Mouse (Mus musculus) spleen, postnatal 36 days (tissue): ENCODE results near the gene Gnaq.
A peak's percentile ranks its signal among the peaks of the same experiment; 100 is the strongest.

Experiments used
- DNase-seq, 2 experiments: peaks; one replicate each; pipeline ENCODE4 v3.0.0; 2022; ENCODE audit warnings: low spot score in 2 of 2, mixed read lengths in 1 of 2

The Gnaq gene

GRCm38 (mm10) chr19:16318128-16318811 lies 185.6 kb downstream of the Gnaq start:
- DNase-seq = no peak

DNA sequence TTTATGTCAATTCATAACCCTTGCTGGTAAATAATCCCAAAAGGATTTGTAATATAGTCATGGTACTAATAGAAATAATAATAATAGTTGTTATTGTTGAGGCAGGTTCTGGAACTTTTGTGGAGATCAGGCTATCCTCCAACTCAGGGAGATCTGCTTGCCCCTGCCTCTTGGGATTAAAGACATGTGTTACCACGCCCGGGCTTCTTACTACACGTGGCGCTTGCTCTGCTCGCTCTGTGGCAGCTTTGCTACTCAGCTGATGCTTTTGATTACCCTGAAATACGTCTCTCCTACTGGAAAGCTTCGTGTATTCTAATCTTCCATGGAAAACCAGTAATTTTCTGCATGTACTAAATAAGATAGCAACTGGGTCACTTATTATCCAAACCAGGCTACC lies 187.4 kb downstream of the Gnaq start:
- DNase-seq = no peak

DNA sequence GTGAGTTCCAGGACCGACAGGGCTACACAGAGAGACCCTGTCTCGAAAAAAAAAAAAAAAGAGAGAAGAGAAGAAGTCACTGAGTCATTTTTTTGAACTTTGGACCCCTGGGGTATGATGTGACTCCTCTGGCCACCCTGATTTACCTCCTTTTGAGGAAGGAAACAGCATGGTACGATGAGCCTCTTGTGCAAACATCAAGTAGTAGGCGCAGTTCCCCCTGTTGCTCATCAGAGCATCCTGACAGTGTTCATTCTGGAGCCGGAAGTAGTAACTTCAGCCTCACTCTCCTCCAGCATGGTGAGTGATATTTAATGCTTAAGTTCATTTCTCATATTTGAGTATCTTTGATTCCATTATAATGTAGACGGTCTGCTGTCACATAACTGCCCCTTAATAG lies 190.4 kb downstream of the Gnaq start:
- peak; percentile 49 to 61 for DNase-seq

DNA sequence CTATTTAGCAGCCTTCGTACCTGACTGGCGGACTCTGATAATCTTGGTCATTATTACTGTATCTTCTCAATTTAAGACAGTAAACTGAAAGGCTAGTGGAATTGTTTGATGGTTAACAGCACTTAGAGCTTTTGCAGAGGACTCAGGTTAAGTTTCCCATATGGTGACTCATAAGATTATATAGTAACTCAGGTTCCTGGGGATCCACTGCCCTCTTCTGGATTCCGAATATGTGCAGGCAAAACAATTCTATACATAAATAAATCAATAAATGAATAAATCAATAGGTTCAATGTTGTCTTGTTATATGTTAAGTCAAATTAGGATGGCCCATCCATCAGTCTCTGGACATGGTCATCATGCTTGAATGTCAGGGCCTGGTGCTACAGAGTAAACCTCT lies 191.6 kb downstream of the Gnaq start:
- no peak for DNase-seq

- DNase-seq = peak; percentile 3 to 30
These were observed 193.3 kb downstream of the Gnaq start for GRCm38 (mm10) chr19:16325911-16326310.

- no peak for DNase-seq
These were observed 194.9 kb downstream of the Gnaq start for GRCm38 (mm10) chr19:16327401-16328073.

- DNase-seq = peak; percentile 73 to 77
These were observed 195.6 kb downstream of the Gnaq start for GRCm38 (mm10) chr19:16328074-16328850.

DNA sequence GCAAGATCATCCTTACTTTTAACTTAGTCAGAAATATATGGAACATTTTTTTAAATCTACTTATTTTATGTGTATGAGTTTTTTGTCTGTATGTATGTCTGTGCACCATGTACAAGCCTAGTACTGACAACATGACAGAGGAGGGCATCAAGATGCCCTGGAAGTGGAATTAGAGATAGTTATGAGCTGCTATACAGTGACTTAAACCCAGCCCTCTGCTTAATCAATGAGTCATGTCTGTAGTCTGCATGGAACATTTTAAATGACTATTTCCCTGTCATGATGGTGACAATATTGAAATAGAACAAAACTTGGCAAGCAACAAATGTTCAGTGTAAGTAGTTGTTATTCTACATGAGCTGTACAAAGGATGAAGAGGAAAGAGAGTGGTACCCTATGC lies 196.4 kb downstream of the Gnaq start:
- DNase-seq = no peak

DNA sequence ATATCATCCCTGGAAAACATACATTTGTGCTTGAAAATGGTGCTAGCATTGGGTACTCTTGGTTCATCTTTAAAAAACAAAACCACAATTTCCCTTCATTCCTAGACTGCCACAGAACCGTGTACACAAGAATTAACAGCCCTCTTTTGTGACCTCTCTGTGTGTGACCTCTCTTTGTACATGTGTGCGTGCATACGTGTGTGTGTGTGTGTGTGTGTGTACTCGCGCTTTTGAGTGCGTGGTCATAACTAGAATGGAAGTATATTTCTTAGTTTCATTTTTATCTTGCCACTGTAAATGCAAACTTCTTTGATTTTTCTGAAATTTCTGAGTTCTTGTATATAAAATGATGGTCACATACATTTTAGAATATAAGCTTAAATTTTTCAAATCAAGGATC lies 197.0 kb downstream of the Gnaq start:
- no peak for DNase-seq

DNA sequence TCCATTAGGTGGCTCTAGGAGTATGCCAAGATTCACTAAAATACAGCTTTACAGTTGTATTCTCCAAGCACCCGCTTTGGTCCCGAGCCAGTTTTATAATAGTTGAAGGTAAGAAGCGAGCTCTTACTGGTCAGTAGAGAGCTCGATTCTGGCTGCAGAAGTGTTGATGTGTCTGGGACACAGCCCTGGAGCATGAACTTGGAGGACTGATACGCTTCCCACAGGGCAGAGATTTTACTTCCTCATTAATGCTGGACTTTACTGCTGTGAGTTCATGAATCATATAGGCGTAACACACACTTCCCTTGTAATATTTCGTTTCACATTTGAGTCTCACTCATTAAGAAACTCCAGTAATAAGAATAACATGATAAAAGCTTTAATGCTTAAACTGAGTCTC lies 197.5 kb downstream of the Gnaq start:
- DNase-seq = no peak

DNA sequence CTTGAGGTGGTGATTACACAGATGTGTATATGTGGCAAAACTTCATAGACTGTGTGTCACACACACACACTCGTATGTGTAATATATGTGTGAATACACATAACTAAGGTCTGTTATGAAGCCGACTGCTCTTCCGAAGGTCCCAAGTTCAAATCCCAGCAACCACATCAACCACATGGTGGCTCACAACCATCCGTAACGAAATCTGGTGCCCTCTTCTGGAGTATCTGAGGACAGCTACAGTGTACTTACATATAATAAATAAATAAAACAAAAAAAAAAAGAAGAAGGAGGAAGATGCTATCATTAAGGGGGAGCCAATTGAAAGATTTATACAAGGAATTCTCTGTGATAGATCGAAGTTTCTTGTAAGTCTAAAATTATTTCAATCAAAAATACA lies 198.4 kb downstream of the Gnaq start:
- DNase-seq = no peak

DNA sequence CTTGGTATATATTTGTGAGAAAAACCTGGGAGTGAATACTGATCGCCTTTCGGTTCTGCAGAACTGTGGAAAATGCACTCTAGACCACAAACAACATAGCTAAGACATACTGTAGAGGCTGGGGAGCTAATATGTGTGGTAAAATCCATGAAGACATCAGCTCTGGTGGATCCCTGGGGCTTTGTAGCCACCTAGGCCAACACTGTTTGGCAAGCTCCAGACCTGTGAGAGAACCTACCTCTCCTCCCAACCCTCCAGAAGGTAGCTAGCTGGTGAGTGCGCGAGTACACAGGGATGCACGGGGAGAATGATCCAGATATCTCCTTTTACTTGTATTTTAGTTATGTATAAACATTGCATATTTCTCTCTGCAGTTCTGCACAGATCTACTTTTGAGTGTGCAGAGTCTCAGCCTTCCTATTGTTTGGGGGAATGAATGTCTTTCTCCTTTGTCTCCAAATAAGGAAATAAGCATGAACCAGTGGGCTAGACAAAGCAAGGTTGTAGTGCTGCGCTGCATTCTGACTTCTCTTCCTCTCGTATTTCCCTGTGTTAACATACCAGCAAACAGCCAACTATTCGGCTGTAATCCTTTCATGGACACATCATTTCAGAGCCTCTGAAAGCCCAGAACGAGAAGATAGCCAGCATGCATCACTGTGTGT lies 205.4 kb downstream of the Gnaq start:
- DNase-seq = no peak

DNA sequence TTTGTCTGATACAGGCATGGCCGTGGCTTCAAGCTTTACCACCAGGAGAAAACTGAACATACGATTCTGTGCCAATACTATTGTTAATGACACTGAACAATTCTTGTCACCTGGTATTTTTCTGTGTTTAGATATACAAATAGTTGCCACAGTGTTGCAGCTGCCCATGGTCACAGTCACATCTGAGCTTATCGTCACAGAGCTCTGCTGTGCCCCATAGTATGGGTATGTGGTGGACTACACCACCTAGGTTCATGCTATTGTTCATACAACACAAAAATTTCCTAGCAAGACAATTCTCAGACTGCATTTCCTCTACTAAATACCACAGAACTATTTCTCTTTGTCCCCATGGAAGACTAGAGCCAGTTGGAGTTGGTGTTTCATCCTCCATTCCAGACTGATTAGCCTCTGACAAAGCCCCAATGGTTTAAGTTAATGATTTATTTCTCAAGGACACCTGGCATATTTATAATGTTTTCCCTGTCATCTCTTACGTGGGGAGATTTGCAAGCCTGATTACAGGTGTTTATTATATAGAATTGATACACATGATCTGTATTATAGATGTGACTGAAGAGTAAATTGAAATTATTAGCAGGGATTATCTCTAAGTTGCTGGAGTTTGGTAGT lies 207.4 kb downstream of the Gnaq start:
- no peak for DNase-seq

- no peak for DNase-seq
These were observed 210.1 kb downstream of the Gnaq start for GRCm38 (mm10) chr19:16342702-16343101.

DNA sequence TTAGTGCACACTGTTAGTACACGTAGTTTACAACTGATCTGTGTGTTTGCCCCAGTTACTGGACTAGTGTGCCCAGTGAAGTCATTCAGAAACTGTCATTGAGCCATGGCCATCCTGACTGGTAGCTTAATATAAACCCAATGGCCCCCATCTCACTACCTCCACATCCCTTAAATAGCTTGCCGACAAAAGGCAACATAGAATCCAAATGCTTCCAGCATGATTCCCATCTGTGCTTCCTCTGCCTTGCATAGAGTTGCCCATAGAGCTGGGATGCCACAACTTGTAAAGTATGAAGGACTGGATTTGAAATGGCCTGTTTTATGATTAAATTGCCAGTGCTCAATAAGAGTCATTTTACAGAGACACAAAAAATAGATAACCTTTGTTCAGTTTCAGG lies 212.9 kb downstream of the Gnaq start:
- no peak for DNase-seq

- DNase-seq = no peak
These were observed 214.4 kb downstream of the Gnaq start for GRCm38 (mm10) chr19:16347037-16347436.

DNA sequence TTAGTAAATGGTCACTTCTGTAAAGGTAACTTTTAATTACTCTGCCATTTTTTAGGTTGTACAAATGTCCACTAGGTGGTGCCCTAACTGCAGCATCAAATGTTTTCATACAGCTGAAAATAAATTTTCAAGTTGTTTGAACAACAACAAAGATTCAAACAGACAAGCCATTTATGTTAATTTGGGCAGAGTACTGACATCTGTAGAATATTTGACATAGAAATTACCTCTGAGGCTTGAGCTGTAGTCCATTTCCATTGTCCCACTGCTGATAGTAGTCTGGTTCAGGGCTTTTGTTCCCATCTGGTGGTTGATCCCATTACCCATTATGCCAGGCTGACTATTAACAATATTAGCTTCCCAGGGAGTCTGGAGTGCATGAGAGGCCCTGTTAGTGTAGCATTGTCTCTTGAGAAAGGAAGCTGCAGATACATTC lies 221.1 kb downstream of the Gnaq start:
- peak in 1 of 2 experiments; percentile 31 for DNase-seq

- DNase-seq = no peak
These were observed 225.5 kb downstream of the Gnaq start for GRCm38 (mm10) chr19:16358148-16358547.

DNA sequence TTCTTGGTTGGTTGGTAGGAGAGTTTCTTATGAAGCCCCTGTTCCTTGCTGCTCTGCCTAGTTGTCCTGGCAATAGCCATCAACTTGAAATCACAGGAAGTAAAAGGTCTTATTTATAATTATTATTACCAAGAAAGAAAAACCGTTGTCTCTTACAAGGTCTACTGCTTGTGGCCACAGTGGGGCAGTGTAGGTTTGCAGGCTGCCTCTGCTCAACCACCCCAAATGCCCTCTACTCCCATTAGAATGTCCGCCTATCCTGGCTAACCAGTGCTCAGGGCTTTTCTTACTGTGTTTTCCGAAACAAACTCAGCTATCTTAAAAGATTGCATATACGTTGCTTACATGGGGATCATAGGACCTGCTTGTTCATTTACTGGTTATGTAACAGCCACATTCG lies 226.3 kb downstream of the Gnaq start:
- no peak for DNase-seq

GRCm38 (mm10) chr19:16366465-16367063 lies 233.9 kb downstream of the Gnaq start:
- no peak for DNase-seq

DNA sequence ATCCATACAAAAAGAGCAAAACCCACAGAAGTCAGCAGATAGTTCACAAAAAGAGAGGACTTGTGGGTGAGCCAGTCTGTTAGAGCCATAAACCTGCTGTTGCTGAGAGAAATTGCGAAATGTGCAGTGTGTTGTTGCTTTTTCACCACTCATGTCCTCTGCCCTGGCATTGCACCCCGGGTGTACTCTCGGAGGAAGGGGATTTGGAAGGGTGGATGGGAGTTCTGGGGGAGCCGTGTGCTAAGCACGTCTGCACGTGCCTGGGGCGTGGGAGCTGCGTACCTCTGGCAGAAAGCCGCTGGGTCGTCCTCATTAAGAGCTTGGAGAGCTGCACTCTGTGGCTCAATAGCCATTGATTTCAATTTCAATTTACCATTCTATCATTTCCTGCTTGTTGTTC lies 234.6 kb downstream of the Gnaq start:
- DNase-seq = no peak
